Mouse (Mus musculus): ENCODE measurements around the gene Zfpm1. TPM values are rescaled to one million over a fixed set of nuclear protein-coding genes. Genes with fewer than 3 reads are reported as not detected.

Zfpm1 gene
- total RNA-seq, 2 experiments from 2014 or later, result 27.2 to 29.0 TPM

- DNase-seq, result no peak
Observed at GRCm38 (mm10) chr8:122325196-122325595, 43.3 kb downstream of the Zfpm1 start.

- DNase-seq, result no peak
Observed at GRCm38 (mm10) chr8:122326114-122326542, 44.2 kb downstream of the Zfpm1 start.

- no peak for DNase-seq
Observed at GRCm38 (mm10) chr8:122329072-122329471, 47.1 kb downstream of the Zfpm1 start.

- DNase-seq, result no peak
Observed at GRCm38 (mm10) chr8:122329553-122330239, 47.8 kb downstream of the Zfpm1 start.

- no peak for DNase-seq
Observed at GRCm38 (mm10) chr8:122330446-122331133, 48.6 kb downstream of the Zfpm1 start.

- DNase-seq, result peak; percentile 65
Observed at GRCm38 (mm10) chr8:122331134-122331523, 49.2 kb downstream of the Zfpm1 start.

- DNase-seq, result peak; percentile 91
Observed at GRCm38 (mm10) chr8:122332753-122333506, 51.0 kb downstream of the Zfpm1 start.

- DNase-seq, result no peak
Observed at GRCm38 (mm10) chr8:122333531-122333930, 51.6 kb downstream of the Zfpm1 start.

GRCm38 (mm10) chr8:122334791-122335490 is 53.0 kb downstream of the Zfpm1 start:
- DNase-seq, result no peak

GRCm38 (mm10) chr8:122335638-122336250 is 53.8 kb downstream of the Zfpm1 start:
- no peak for DNase-seq

- peak; percentile 69 for DNase-seq
Observed at GRCm38 (mm10) chr8:122336251-122336910, 54.4 kb downstream of the Zfpm1 start.

- no peak for DNase-seq
Observed at GRCm38 (mm10) chr8:122338852-122339251, 56.9 kb downstream of the Zfpm1 start.

GRCm38 (mm10) chr8:122340761-122341160 is 58.8 kb downstream of the Zfpm1 start:
- no peak for DNase-seq

GRCm38 (mm10) chr8:122341790-122342189 is 59.8 kb downstream of the Zfpm1 start:
- no peak for DNase-seq

- DNase-seq, result no peak
Observed at GRCm38 (mm10) chr8:122342362-122342761, 60.4 kb downstream of the Zfpm1 start.

GRCm38 (mm10) chr8:122342806-122343209 is 60.9 kb downstream of the Zfpm1 start:
- DNase-seq, result no peak

- no peak for DNase-seq
Observed at GRCm38 (mm10) chr8:122343341-122343740, 61.4 kb downstream of the Zfpm1 start.

GRCm38 (mm10) chr8:122343758-122344157 is 61.8 kb downstream of the Zfpm1 start:
- DNase-seq, result peak; percentile 33

GRCm38 (mm10) chr8:122344219-122344618 is 62.3 kb downstream of the Zfpm1 start:
- DNase-seq, result no peak

- DNase-seq, result no peak
Observed at GRCm38 (mm10) chr8:122345181-122346095, 63.5 kb downstream of the Zfpm1 start.

All from adrenal gland, postnatal 10 days (tissue).